In genomic region chr9:56757791-56758190, GRCm38 (mm10) we compare ENCODE assay signal across 15 mouse cellular contexts. TPM values are rescaled to one million over a fixed set of nuclear protein-coding genes. Genes with fewer than 3 reads are reported as not detected.
DNase-seq lines count a peak whose midpoint lies in the region; ATAC-seq lines count a peak whose summit lies in the region.
"Had no signal": no experiment of that assay in that cellular context is flagged by ENCODE, and none has a peak within 500 bp of the region (broad histone marks: within the 10 kb centered on the region; RNA-seq: fewer than 3 reads in every experiment).

No protein-coding gene starts in this region.

- peaks cover 74% of the 10 kb centered on the region for H3K27me3 ChIP-seq in heart, embryonic 13.5 days (replicated peaks)
- H3K27me3 ChIP-seq in heart, embryonic 12.5 days (replicated peaks), result peaks cover 43% of the 10 kb centered on the region
- no peaks in the 10 kb centered on the region for H3K27me3 ChIP-seq in hindbrain, embryonic 14.5 days (ENCODE audit: control insufficient read depth, insufficient read depth, low read length)
- H3K27me3 ChIP-seq in midbrain, embryonic 16.5 days (ENCODE audit: control insufficient read depth, insufficient read depth, low read depth, low read length), result no peaks in the 10 kb centered on the region
- H3K27me3 ChIP-seq: embryonic facial prominence, embryonic 12.5 days had no signal

- peaks cover 5% of the 10 kb centered on the region; the same call in 1 of the 2 replicates for H3K4me1 ChIP-seq in heart, embryonic 13.5 days
- H3K4me1 ChIP-seq in heart, embryonic 12.5 days (replicated peaks), result peaks cover 9% of the 10 kb centered on the region; the same call in 1 of the 2 replicates
- H3K4me1 ChIP-seq in hindbrain, embryonic 14.5 days (replicated peaks; ENCODE audit: control insufficient read depth, insufficient read depth, low read length), result peaks cover 15% of the 10 kb centered on the region
- peaks cover 12% of the 10 kb centered on the region for H3K4me1 ChIP-seq in midbrain, embryonic 16.5 days (ENCODE audit: control insufficient read depth, insufficient read depth, low read length)
- H3K4me1 ChIP-seq: embryonic facial prominence, embryonic 12.5 days had no signal

- no peak overlapping the region for H3K4me3 ChIP-seq in heart, embryonic 13.5 days
- no peak overlapping the region for H3K4me3 ChIP-seq in heart, embryonic 12.5 days
- no peak overlapping the region for H3K4me3 ChIP-seq in hindbrain, embryonic 14.5 days (replicated peaks; ENCODE audit: low read length)
- H3K4me3 ChIP-seq in midbrain, embryonic 16.5 days (ENCODE audit: low read depth, low read length), result no peak overlapping the region
- H3K4me3 ChIP-seq: embryonic facial prominence, embryonic 12.5 days; forebrain, embryonic 13.5 days had no signal

- peak; percentile 65 for DNase-seq in MN1 (ENCODE audit: low spot score)
- DNase-seq in hindbrain, embryonic 14.5 days (ENCODE audit: low spot score), result no peak
- no peak for DNase-seq in urinary bladder, adult 18-20 months (ENCODE audit: low spot score in 2 of 2)
- no peak for DNase-seq in c-Kit-positive CD71-positive TER-119-positive erythroid progenitor cells, embryonic 14.5 days (ENCODE audit: low spot score)
- DNase-seq: adrenal gland, postnatal 10 days; cerebellum, adult 2 months; heart, adult 11 months; left cerebral cortex, postnatal 4 days; lung, postnatal 36 days had no signal

- H3K9me3 ChIP-seq in heart, embryonic 13.5 days, result no peaks in the 10 kb centered on the region
- no peaks in the 10 kb centered on the region for H3K9me3 ChIP-seq in heart, embryonic 12.5 days (replicated peaks)
- no peaks in the 10 kb centered on the region for H3K9me3 ChIP-seq in hindbrain, embryonic 14.5 days (ENCODE audit: control insufficient read depth, low read length)
- H3K9me3 ChIP-seq in midbrain, embryonic 16.5 days (replicated peaks; ENCODE audit: control insufficient read depth, low read length, poor library complexity, severe bottlenecking), result no peaks in the 10 kb centered on the region
- H3K9me3 ChIP-seq: embryonic facial prominence, embryonic 12.5 days; forebrain, embryonic 13.5 days had no signal

- no peak for ATAC-seq in heart, embryonic 13.5 days (ENCODE audit: extremely low read depth, insufficient number of reproducible peaks, low FRiP score, low TSS enrichment)
- no peak for ATAC-seq in heart, embryonic 12.5 days (ENCODE audit: insufficient number of reproducible peaks, low FRiP score)
- peak; percentile 53 for ATAC-seq in hindbrain, embryonic 14.5 days (ENCODE audit: low FRiP score)
- peak; percentile 51; the same call in 1 of the 2 replicates for ATAC-seq in midbrain, embryonic 16.5 days
- ATAC-seq in frontal cortex, adult (ENCODE audit: low TSS enrichment), result no peak
- ATAC-seq: forebrain, embryonic 13.5 days had no signal

- H3K36me3 ChIP-seq in heart, embryonic 13.5 days, result no peaks in the 10 kb centered on the region
- H3K36me3 ChIP-seq in heart, embryonic 12.5 days, result no peaks in the 10 kb centered on the region
- H3K36me3 ChIP-seq in hindbrain, embryonic 14.5 days (replicated peaks; ENCODE audit: control insufficient read depth, insufficient read depth), result no peaks in the 10 kb centered on the region
- H3K36me3 ChIP-seq in midbrain, embryonic 16.5 days (ENCODE audit: control insufficient read depth, insufficient read depth, low read length), result no peaks in the 10 kb centered on the region
- H3K36me3 ChIP-seq: embryonic facial prominence, embryonic 12.5 days had no signal

- no peak overlapping the region for H3K9ac ChIP-seq in heart, embryonic 13.5 days
- H3K9ac ChIP-seq in heart, embryonic 12.5 days, result no peak overlapping the region
- no peak overlapping the region for H3K9ac ChIP-seq in hindbrain, embryonic 14.5 days
- 0 out of 2 replicates have a peak overlapping the region, but pooled peaks have one; percentile 14 for H3K9ac ChIP-seq in midbrain, embryonic 16.5 days (ENCODE audit: low read depth, low read length)
- H3K9ac ChIP-seq: embryonic facial prominence, embryonic 12.5 days; forebrain, embryonic 13.5 days had no signal

- H3K4me2 ChIP-seq in heart, embryonic 13.5 days, result peak overlapping the region; percentile 12; the same call in 1 of the 2 replicates
- no peak overlapping the region for H3K4me2 ChIP-seq in heart, embryonic 12.5 days
- no peak overlapping the region for H3K4me2 ChIP-seq in hindbrain, embryonic 14.5 days (replicated peaks)
- no peak overlapping the region for H3K4me2 ChIP-seq in midbrain, embryonic 16.5 days (ENCODE audit: low read length)
- H3K4me2 ChIP-seq: embryonic facial prominence, embryonic 12.5 days; forebrain, embryonic 13.5 days had no signal

- WGBS in heart, embryonic 13.5 days, result 35% methylated on average over 11 of the region's 11 CpGs
- WGBS in heart, embryonic 12.5 days, result 39% methylated on average over 11 of the region's 11 CpGs
- 19% methylated on average over 11 of the region's 11 CpGs for WGBS in hindbrain, embryonic 14.5 days
- WGBS in midbrain, embryonic 16.5 days, result 34% methylated on average over 11 of the region's 11 CpGs

- no peak overlapping the region for H3K27ac ChIP-seq in heart, embryonic 13.5 days (replicated peaks)
- H3K27ac ChIP-seq in heart, embryonic 12.5 days (ENCODE audit: poor library complexity, severe bottlenecking), result no peak overlapping the region
- 0 out of 2 replicates have a peak overlapping the region, but pooled peaks have one; percentile 23 for H3K27ac ChIP-seq in hindbrain, embryonic 14.5 days
- peak overlapping the region; percentile 53 for H3K27ac ChIP-seq in midbrain, embryonic 16.5 days (ENCODE audit: low read length)
- H3K27ac ChIP-seq: embryonic facial prominence, embryonic 12.5 days; forebrain, embryonic 13.5 days had no signal

RNA-seq across cellular contexts. Expression of gene Lingo1, which starts 38.5 kb away (rescaled TPM):
- 1.5 and 2.3 TPM in 2 replicates for polyA plus RNA-seq in heart, embryonic 13.5 days (2015; fragmentation: Nextera tagmentation; extraction: Ambion mirVana)
- 1.8 and 2.4 TPM in 2 replicates for polyA plus RNA-seq in heart, embryonic 12.5 days (2016; fragmentation: Nextera tagmentation; extraction: Ambion mirVana)
- polyA plus RNA-seq in hindbrain, embryonic 14.5 days (2014; fragmentation: Nextera tagmentation; extraction: Ambion mirVana), result 57.3 and 65.9 TPM in 2 replicates
- polyA plus RNA-seq in midbrain, embryonic 16.5 days (2015; fragmentation: Nextera tagmentation; extraction: Ambion mirVana), result 71.0 and 83.0 TPM in 2 replicates

Comparison
In these comparisons a context has a peak if more than half of its experiments do, and no peak if none do; other contexts are left out.
1. ATAC-seq: peak in hindbrain, embryonic 14.5 days (single experiment) and midbrain, embryonic 16.5 days (single experiment); none in heart, embryonic 13.5 days (single experiment), heart, embryonic 12.5 days (single experiment) and frontal cortex, adult (single experiment).
2. H3K27ac ChIP-seq: peak in hindbrain, embryonic 14.5 days (single experiment) and midbrain, embryonic 16.5 days (single experiment); none in heart, embryonic 13.5 days (single experiment) and heart, embryonic 12.5 days (single experiment).
3. RNA of gene Lingo1, which starts 38.5 kb away (polyA plus RNA-seq): 71.0 to 83.0 TPM in midbrain, embryonic 16.5 days and 57.3 to 65.9 TPM in hindbrain, embryonic 14.5 days; 1.5 to 2.3 TPM in heart, embryonic 13.5 days and 1.8 to 2.4 TPM in heart, embryonic 12.5 days; every median in the first group is over 10 times any median in the second.